Mouse (Mus musculus): ENCODE results near the gene Crhr1. TPM values are rescaled to one million over a fixed set of nuclear protein-coding genes. Genes with fewer than 3 reads are reported as not detected.

Gene Crhr1
- total RNA-seq (2021): 10 to 100 TPM; 24.9 to 30.5 TPM
- long read RNA-seq, experiment 1, transcript Crhr1-201 (13 exons, 2,460 nt): major isoform, 21 of 41 reads
- long read RNA-seq, experiment 1, partial matches to known transcripts: 8 of 41 reads
- long read RNA-seq, experiment 1, other reads (novel, unspliced or antisense): 12 of 41 reads
- long read RNA-seq, experiment 2, transcript Crhr1-201 (13 exons, 2,460 nt): major isoform, 16 of 35 reads
- long read RNA-seq, experiment 2, partial matches to known transcripts: 5 of 35 reads
- long read RNA-seq, experiment 2, other reads (novel, unspliced or antisense): 14 of 35 reads

DNA sequence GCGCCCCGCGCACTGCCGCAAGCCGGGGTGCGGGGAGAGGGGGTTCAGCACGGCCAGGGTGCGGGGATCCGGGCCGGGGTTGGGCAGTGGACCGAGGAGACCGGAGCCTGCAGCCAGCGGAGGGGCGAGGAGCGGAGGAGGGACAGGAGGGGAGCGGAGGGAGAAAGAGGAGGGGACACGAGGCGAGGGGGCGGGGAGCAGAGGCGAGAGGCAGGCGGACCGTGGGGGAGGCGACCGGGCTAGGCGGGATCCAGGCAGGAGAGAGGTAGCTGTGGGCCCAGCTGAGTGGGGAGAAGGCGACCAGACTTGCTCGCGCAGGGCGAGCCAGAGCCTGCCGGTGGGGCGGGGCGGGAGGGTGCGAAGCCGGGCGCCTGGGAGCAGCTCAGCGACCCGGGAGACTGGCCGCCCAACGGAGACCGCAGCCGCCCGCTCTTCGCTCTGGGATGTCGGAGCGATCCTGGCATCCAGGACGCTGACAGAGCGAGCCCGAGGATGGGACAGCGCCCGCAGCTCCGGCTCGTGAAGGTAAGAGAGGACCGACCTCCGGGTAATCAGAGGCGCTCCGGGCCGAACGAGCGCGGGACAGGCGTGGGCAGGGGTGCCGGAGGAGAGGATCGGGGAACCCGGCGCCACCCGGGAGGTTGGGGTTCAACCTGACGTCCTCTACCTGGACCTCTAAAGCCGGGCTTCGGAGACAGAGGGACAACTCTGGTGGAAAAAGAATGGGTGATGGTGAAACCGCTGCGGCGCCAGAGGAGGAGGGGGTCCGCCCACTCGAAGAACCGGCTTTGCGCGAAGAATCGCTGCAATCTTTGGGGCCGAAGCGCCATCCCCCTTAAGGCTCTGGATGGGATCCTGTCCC lies at the start of gene Crhr1:
Crhr1 (plus strand) TSS at position 276 of the 862 bp plus-strand sequence.
- DNase-seq (ENCODE audit: low spot score in 2 of 2): peak; percentile 60 to 65

DNA sequence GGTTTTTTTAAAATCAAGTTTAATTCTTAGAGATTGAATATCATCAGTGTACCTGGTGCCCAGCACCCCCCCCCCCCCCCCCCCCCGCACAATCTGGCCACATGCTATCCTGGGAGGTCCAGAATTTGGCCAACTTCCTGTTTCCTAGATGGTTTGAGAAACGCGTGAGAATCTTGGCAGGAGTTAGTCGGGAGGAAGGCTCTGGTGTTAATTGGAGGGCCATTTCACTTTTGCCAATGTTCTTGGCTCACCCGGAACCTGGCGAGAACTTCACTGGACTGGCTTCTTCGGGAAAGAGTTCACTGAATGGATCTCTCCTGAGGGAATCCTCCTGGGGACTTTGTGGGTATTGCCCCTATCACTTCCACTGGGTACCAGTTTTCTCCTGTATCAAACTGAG lies 49.4 kb upstream of the Crhr1 start:
- DNase-seq (ENCODE audit: low spot score in 2 of 2): no peak

DNA sequence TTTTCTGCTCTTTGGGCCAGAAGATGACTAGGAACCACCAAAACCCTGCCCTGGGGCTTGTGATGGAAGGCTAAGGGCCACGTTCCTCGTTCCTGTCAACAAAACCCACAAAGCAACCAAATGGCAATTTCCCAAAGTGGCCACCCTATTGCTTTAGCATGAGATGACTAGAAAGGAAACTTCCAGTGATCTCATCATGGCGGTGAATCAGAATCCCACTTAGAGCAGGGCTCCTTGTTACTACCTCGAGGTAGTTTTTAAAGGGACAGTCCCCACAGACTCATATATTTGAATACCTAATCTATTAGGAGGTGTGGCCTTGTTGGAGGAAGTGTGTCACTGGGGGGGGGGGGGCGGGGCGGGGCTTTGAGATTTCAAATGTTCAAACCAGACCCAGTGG lies 48.9 kb upstream of the Crhr1 start:
- no peak for DNase-seq (ENCODE audit: low spot score in 2 of 2)

DNA sequence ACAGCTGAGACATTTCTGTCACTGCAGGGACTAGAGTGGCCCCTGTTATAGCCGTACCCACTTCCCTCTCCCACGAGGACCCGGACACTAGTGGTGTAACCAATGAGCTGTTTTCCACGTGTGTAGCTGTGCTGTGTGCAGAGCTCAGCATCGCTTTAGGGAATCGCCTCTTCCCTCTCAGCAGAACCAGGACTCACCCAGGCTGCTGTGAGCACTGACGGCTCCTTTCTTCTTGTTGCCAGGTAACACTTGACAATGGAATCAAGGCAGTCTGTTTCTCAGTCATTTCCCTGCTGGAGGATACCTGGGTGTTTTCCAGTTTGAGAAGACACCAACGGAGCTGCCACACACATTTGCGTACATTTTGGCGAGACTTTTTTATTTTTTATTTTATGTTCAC lies 44.1 kb upstream of the Crhr1 start:
- no peak for DNase-seq (ENCODE audit: low spot score in 2 of 2)

DNA sequence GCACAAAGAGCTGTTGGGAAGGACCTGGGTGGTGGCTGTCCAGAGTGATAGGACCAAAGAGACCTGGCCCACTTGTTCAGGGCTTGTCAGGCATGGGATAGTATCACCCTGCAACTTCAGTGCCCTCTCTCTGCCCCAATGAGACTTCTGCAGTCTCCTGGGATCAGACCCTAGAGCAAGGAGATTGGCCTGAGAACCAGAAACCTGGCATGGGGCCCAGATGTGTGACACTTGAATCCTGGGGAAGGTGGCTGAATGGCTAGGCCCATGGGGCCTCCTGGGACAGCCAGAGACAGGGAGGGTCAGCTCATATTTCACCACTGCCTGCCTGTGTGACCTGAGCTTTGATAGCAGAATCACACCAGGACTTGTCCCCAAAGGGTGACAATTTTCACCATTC lies 41.9 kb upstream of the Crhr1 start:
- no peak for DNase-seq (ENCODE audit: low spot score in 2 of 2)

DNA sequence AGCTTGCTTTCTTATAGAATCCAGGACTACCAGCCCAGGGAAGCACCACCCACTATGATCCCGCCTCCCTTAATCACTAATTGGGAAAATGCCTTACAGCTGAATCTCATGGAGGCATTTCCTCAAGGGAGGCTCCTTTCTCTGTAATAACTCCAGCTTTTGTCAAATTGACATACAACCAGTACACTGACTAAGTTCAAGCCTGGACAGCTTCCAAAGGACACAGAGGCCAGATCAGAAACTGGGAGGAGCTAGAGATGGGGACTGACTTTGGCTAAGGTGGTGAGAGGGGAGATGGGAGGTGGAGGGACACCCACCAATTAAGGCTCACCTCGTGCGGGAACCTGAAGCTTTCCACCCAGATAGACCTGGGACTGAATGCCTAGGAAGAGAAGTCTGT lies 37.5 kb upstream of the Crhr1 start:
- no peak for DNase-seq (ENCODE audit: low spot score in 2 of 2)

DNA sequence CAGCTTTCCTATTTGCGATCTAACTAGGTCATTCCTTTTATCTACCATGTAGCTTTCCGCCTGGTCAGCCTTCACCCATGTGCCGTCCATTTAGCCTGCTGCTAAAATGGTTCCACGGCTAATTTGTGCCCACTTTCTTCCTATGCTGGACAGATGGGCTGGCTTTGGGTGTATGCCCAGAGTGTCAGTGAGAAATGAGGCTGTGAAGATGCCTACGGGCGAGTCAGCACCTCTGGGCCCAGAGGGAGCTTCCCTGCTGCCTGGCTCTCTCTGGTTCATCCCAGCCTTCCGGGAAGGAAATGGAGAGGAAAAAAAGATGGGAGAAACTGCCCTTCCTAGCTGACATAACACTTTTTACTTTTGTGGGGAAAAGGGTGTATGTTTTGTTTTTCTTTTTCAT lies 36.1 kb upstream of the Crhr1 start:
- peak in 1 of 2 experiments; percentile 21 for DNase-seq (ENCODE audit: low spot score in 2 of 2)

DNA sequence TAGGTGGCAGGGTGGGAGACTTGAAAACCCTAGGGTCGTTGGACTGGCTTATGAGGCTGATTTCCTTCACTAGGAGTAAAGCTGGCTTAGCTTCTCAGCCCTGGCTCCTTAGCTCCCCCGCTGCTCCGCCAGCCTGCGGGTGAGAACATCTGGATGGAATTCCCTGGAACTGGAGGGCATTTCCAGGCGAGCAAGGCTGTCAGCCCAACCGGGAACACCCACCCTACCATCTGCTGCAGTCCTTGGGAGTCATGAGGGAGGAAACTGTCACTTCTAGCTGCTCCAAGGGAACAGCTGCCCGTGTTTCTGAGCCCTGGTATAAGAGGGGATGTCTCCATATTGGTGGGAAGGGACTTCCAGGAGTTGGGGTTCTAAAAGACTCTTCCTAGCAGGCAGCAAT lies 33.1 kb upstream of the Crhr1 start:
- peak; percentile 62 to 80 for DNase-seq (ENCODE audit: low spot score in 2 of 2)

DNA sequence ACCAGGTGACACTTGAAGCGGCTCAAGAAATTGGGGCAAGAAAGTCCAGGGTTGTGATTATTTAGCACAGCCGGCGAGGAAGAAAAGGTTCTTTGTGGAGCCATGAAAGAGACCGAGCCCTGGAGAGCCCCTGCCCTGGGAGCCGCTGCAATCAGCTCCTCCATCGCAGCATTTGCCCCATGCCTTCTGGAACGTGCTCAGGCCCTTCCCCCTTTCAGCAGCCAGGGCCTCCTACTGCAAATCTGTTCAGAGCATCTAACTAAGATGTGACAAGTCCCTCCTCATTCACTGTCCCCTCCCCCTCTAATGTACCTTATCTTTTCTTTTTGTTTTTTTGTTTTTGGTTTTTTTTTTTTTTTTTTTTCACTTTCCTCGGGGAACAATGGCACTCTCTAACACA lies 30.0 kb upstream of the Crhr1 start:
- DNase-seq (ENCODE audit: low spot score in 2 of 2): no peak

DNA sequence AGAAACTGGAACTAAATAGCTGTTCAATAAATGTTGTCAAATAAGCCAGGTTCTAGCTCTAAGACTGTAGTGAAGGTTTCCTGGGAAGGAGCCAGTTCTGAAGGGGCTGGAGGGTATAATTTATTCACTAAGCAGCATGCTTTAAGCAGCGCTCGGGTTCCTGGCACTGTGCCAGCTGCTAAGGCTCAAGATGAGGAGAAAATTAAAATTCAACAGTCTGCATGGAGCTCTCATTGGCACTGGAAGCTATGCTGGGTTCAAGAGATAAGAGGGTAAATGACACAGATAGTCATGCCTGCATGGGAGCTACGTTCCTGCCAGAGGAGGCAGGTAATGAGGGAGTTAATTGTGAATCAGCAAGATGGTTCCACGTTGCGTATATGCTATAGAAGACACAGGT lies 26.3 kb upstream of the Crhr1 start:
- peak; percentile 41 to 69 for DNase-seq (ENCODE audit: low spot score in 2 of 2)

DNA sequence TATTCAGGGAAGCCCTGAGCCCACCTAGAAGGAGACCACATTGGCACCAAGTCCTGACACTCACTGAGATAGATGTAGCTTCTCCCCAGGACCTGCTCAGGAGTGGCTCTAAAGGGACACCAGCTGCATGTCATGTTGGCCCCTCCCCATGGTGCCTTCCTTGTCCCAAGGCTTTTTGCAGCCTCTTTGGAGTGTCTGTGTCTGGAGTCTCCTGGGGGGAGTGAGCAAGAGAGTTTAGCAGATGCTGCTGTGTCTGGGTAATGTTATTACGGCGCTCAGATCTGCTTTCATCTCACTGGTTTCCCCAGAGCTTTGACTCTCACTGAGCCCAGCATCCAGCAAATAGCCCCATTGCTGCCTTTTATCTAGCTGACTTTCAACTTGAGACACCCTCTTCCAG lies 25.7 kb upstream of the Crhr1 start:
- DNase-seq (ENCODE audit: low spot score in 2 of 2): no peak

DNA sequence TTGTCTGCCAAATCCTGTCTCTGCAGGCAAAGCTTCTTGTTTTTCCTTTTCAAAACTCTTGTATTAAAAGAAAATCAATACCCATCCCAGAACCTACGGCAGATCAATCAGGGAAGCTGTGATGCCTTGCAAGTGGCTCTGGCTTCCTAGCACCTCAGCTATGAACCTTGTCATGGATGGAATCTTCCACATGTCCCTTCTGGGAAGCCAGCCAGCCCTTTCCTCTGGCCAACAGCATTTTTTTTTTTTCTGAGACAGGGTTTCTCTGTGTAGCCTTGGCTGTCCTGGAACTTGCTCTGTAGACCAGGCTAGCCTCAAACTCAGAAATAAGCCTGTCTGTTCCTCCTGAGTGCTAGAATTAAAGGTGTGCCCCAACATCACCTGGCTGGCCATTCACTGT lies 22.3 kb upstream of the Crhr1 start:
- DNase-seq (ENCODE audit: low spot score in 2 of 2): no peak

DNA sequence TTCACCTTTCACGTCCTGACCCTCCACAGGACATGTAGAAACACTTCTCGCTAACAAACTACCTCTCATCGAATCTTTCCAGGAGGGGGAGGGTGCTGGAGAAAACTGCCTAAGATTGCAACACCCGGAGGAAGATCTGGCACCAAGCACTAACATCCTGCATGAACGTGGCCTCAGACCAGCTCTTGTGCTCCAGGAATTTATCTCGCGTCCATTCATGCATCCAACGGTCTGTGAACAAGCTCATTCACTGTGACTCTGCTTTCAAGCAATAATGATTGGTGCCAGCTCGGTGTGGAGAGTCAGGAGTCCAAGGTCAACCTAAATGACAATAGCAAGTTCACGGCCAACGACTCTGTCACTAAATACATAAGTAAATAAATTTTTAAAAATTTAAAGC lies 20.8 kb upstream of the Crhr1 start:
- DNase-seq (ENCODE audit: low spot score in 2 of 2): no peak

DNA sequence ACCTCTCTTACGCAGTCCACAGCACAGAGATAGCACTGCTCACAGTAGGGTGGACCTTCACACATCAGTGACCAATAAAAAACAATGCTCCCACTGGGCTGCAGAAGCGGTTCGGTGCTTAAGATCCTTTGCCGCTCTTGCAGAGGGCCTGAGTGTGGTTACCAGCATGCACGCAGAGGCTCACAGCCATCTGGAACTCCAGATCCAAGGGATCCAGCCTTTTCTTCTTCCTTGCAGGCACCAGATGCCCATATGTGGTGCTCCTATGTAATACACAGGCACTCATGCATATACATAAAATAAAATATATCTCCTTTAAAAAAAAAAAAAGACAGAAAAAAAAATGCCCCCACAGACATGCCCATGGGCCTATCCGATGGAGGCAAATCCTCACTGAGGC lies 19.0 kb upstream of the Crhr1 start:
- no peak for DNase-seq (ENCODE audit: low spot score in 2 of 2)

DNA sequence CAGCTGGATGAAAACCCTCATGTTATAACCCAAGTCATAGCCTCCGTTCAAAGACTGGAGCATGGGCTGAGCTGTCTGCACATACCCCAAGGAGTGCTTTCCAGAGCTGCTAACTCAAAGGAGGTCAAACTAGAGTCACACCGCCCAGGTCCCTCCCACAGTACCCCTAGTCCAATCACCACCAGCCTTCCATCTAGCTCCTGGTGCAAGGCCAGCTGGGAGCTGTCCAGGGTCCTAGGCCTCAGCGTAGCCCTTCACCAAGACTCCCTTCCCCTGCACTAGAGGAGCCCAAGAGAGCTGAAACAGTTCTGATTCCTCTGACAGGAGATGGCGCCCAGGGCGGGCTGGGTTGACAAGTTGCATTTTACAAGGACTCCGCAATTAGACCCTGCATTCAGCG lies 18.0 kb upstream of the Crhr1 start:
- peak in 1 of 2 experiments; percentile 23 for DNase-seq (ENCODE audit: low spot score in 2 of 2)

DNA sequence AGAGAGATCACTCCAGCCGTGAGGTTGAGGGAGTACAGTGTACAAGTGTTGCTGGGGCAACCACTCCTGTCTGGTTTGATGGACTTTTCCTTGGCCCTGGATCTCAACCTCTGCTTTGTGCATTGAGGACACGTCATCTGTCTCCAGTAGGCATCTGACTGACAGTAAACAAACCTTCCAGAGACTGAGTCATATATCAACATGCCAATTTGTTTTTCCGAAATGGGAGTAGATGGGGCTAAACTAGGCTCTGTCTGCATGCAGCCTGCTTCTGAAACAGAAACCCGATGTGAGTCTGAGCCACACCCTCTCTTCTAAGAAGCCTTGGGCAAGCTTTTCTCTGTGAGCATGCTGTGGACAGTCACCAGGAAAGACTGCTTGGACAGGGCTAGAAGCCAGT lies 14.3 kb upstream of the Crhr1 start:
- DNase-seq (ENCODE audit: low spot score in 2 of 2): no peak

DNA sequence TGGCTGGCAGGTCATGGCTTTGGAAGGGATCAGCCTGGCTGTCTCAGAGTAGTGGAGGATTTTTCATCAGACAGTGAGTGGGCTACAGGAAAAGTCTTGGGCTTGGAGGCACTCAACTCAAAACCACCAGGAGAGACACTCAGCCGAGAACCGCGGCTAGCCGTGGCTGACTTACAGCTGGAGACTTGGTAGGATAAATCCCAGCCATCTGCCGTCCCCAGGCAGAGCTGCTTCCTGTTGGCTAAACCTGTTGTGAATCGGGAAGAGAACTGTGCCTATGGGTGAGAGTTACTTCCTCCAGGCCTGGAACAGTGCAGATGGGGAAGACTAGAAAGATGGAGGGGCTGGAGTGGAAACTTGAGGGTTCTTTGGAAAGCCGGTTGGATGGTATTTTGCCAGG lies 9.7 kb upstream of the Crhr1 start:
- no peak for DNase-seq (ENCODE audit: low spot score in 2 of 2)

DNA sequence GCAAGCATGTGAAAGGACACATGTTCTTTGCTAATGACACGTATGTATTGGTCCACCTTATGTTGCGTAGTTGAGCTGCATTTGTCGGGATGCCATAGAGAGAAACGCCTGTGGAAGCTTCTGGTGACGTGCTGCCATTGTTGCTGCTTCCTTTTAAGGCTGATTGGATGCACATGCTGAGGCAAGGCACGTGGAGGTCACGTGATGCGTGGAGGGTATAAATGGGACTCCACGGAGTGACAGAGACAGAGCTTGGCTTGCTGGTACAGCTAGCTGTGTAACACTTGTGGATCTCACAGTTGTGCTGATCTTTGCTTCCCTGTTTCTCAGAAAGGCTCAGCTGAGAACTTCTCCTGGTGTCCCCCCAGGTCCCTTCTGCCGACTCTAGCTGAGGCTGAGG lies 9.2 kb upstream of the Crhr1 start:
- DNase-seq (ENCODE audit: low spot score in 2 of 2): no peak

DNA sequence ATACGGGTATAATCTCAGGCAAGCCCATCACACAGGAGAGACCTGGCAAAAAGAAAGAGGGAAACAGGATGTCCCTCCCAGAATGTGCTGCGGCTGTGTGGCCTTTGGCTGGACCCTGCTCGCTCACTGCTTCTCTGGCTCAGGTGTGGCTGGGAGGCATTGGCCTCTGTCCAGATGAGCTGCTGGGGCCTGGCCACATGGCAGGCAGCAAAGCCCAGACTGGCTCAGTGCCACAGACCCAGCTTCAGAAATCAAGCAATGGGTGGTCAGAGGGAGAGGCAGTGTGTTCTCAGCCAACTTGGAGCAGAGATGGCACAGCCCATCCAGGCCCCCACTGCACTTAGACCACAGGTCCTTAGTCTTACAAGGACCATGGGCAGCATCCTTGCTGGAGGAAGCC lies 8.1 kb upstream of the Crhr1 start:
- DNase-seq (ENCODE audit: low spot score in 2 of 2): no peak

DNA sequence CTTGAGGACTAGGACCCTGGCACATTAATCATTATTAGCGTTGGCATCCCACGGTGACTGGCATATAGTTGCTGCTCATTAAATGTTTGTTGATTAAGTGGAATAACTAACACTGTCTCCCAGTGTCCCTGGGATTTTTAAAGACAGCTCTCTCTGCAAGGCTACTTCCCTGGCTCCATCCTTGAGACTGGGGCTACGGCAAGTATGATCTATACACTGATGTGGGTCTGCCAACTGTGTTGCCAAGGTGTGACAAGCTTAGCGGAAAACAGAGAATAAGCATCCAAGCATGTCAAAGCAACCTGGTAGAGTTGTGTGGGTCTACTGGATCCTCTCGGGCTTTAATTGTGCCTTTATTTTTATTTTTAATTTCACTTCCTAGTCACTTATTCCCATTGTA lies 3.2 kb upstream of the Crhr1 start:
- no peak for DNase-seq (ENCODE audit: low spot score in 2 of 2)

DNA sequence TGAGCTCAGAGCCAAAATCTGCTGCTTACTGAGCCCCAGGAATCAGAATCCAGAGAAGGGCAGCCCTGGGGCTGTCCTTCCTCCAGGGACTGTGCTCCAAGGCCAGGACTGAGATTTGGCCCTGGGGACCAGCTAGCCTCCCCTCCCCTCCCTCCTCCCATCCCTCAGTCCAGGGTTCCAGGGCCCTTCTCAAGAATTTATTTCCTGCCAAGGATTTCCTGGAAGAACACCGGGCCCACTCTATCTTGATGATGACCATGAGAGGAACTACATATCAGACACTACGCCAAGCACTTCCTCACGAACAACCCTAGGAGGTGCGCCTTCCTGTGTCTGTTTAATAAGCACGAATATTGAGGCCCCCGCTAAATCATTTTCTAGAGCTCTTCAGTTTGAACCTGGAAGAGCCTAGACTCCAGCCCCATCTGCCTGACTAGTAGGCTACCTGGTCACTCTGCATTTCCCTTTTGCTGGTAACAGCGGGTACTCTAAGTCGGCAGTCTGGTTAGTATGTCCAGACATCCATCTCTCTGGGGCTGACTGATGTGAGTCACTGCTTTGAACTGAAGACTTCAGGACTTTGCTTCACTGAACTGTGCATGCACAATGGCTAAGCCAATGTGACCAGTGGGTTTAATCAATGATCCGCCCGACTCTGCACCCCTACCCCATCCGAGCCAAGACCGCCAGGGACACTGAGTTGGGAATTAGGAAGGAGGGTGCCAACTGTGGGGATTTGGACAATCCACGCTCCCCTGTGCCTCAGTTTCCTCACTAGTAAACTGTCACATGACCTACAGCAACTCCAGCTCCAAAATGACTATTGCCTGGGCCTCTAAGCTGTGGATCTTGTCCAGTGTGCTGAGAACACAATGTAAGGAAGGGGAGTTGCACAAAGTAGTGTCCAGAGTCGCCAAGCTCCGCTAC lies 1.7 kb upstream of the Crhr1 start:
- DNase-seq (ENCODE audit: low spot score in 2 of 2): no peak

DNA sequence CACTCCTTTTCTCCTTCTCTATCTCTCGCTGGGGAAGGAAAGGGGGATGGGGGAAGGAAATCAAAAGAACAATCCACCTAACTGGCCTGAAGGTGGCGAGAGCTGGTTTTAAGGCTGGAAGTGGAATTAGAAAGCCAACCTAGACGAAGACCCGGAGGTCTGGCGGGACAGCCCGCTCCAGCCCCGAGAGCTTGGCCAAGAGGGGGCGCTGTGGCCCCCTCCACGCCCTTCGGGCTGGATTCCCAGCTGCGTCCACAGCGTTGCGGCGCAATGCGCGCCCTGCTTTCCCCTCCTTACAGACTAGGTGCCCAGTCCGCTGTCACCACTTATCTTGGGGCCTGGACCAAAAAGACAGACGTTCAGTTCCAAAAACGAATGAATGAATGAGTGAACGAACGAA lies 899 bp upstream of the Crhr1 start:
- peak; percentile 65 to 66 for DNase-seq (ENCODE audit: low spot score in 2 of 2)

Measured in left cerebral cortex, adult 18-20 months (tissue).